Mouse (Mus musculus): Measurements from ENCODE around the gene Slc5a6. TPM values are rescaled to one million over a fixed set of nuclear protein-coding genes. Genes with fewer than 3 reads are reported as not detected.
A peak's percentile ranks its signal among the peaks of the same experiment; 100 is the strongest.

Slc5a6 gene
- total and polyA plus RNA-seq, 3 experiments, result 9.0 to 17.1 (median 10.9) TPM

DNA sequence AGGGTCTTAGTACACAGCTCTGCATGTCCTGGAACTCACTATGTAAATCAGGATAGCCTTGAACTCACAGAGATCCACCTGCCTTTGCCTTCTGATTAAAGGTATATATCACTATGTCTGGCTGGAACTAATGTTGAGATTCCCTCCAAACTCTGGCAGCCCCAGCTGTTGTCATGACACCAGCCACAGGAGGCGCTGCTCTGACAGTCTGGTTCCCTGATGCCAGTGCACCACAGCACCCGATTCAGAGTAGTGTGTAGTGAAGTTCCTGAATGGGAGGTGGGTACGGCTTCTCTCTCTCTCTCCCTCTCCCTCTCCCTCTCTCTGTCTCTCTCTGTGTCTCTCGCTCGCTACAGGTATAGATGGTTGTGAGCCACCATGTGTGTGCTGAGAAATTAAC lies 33.6 kb upstream of the Slc5a6 start:
- Histone ChIP-seq H3K9me3 (replicated peaks; ENCODE audit: low read length) (no peaks in the 10 kb centered on the region), H3K36me3 (replicated peaks in 1 of 2; ENCODE audit: control insufficient read depth in 1 of 2, insufficient read depth in 1 of 2, low read length in 1 of 2) (peaks cover 22 to 37% of the 10 kb centered on the region in 2 experiments), H3K4me1 (ENCODE audit: control insufficient read depth in 1 of 2, insufficient read depth in 2 of 2) (peaks cover 13 to 35% of the 10 kb centered on the region in 2 experiments), H3K27ac (ENCODE audit: insufficient read depth, low read depth) (no peak overlapping the region), H3K9ac (ENCODE audit: insufficient read depth, low read depth) (no peak overlapping the region), H3K79me2 (replicated peaks; ENCODE audit: control insufficient read depth, extremely low read depth, insufficient read depth, poor library complexity, severe bottlenecking) (no peaks in the 10 kb centered on the region), H3K4me3 (replicated peaks in 1 of 3; ENCODE audit: low read depth in 2 of 3, low read length in 2 of 3, poor library complexity in 1 of 3) (peak overlapping the region in 2 of 3 experiments; percentile 26 to 29), H3K4me2 (ENCODE audit: insufficient read depth, low read depth, poor library complexity, severe bottlenecking) (no peak overlapping the region), H3K27me3 (replicated peaks) (peaks cover 16% of the 10 kb centered on the region)
- TF ChIP-seq UBTF (IDR thresholded peaks at IDR 0.05; ENCODE audit: low read depth, low read length) (no peak), SMC3 (IDR thresholded peaks at IDR 0.05; ENCODE audit: low read depth, low read length) (peak; percentile 30; the same call in 1 of the 2 replicates), POLR2AphosphoS2 (IDR thresholded peaks at IDR 0.05; ENCODE audit: low read depth, low read length) (no peak; the same call in 1 of the 2 replicates), RAD21 (IDR thresholded peaks at IDR 0.05; ENCODE audit: low read depth, low read length) (peak; percentile 52), KAT2A (IDR thresholded peaks at IDR 0.05; ENCODE audit: insufficient replicate concordance, low read length) (no peak), NRF1 (IDR thresholded peaks at IDR 0.05; ENCODE audit: low read depth, low read length) (no peak), JUN (IDR thresholded peaks at IDR 0.05; ENCODE audit: insufficient read depth, low read depth, low read length) (no peak), EP300 (IDR thresholded peaks at IDR 0.05; ENCODE audit: low read length) (no peak), CTCF (conservative IDR thresholded peaks at IDR 0.05 in 1 of 2, IDR thresholded peaks at IDR 0.05 in 1 of 2; ENCODE audit: low read depth in 2 of 2, low read length in 2 of 2) (peak; percentile 75 to 81), PAX5 (IDR thresholded peaks at IDR 0.05; ENCODE audit: low read length) (no peak), NELFE (IDR thresholded peaks at IDR 0.05; ENCODE audit: low read depth, low read length) (no peak), ELF1 (IDR thresholded peaks at IDR 0.05; ENCODE audit: low read depth, low read length) (no peak)
- dilution Hi-C loops (cut with MboI; ENCODE audit: extremely low pct_ligation_motif_present, extremely low pct_unique_long_range_greater_than_20kb, low sequenced_read_pairs) (no loop called here), in situ Hi-C loops (cut with MboI; ENCODE audit: low pct_ligation_motif_present, low pct_unique_long_range_greater_than_20kb, low sequenced_read_pairs) (no loop called here)
- DNase-seq (ENCODE audit: extremely low read depth), result peak; percentile 81

DNA sequence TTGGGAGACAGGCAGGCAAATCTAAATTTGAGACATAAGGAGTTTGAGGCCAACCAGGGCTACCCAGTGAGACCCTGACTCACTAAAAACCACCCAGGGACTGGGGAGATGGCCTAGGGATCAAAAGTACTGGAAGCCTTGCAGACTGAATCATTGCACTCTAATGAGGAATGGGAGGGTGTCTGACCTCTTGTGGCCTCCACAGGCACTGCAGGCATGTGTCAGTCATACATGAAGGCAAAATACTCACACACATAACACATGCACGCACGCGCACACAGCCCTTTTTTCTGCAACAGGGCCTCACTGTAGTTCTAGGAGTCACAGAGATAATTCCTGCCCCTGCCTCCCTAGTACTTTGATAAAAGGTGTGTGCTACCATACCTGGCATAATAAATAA lies 32.7 kb upstream of the Slc5a6 start:
- Histone ChIP-seq H3K27ac (ENCODE audit: insufficient read depth, low read depth) (no peak overlapping the region), H3K79me2 (replicated peaks; ENCODE audit: control insufficient read depth, extremely low read depth, insufficient read depth, poor library complexity, severe bottlenecking) (no peaks in the 10 kb centered on the region), H3K4me3 (replicated peaks in 1 of 3; ENCODE audit: low read depth in 2 of 3, low read length in 2 of 3, poor library complexity in 1 of 3) (no peak overlapping the region), H3K4me2 (ENCODE audit: insufficient read depth, low read depth, poor library complexity, severe bottlenecking) (no peak overlapping the region), H3K36me3 (replicated peaks in 1 of 2; ENCODE audit: control insufficient read depth in 1 of 2, insufficient read depth in 1 of 2, low read length in 1 of 2) (peaks cover 31 to 47% of the 10 kb centered on the region in 2 experiments), H3K9me3 (replicated peaks; ENCODE audit: low read length) (no peaks in the 10 kb centered on the region), H3K9ac (ENCODE audit: insufficient read depth, low read depth) (no peak overlapping the region), H3K4me1 (ENCODE audit: control insufficient read depth in 1 of 2, insufficient read depth in 2 of 2) (peaks cover 13 to 29% of the 10 kb centered on the region in 2 experiments), H3K27me3 (replicated peaks) (peaks cover 8% of the 10 kb centered on the region)
- DNase-seq (ENCODE audit: extremely low read depth), result peak; percentile 63
- TF ChIP-seq ELF1 (IDR thresholded peaks at IDR 0.05; ENCODE audit: low read depth, low read length) (no peak), MYC (IDR thresholded peaks at IDR 0.05; ENCODE audit: low read depth, low read length) (0 out of 2 replicates have a peak, but pooled peaks have one; percentile 28), RCOR1 (conservative IDR thresholded peaks at IDR 0.05; ENCODE audit: low read depth, low read length) (no peak), CTCF (conservative IDR thresholded peaks at IDR 0.05 in 1 of 2, IDR thresholded peaks at IDR 0.05 in 1 of 2; ENCODE audit: low read depth in 2 of 2, low read length in 2 of 2) (peak; percentile 77 to 87), UBTF (IDR thresholded peaks at IDR 0.05; ENCODE audit: low read depth, low read length) (no peak), SMC3 (IDR thresholded peaks at IDR 0.05; ENCODE audit: low read depth, low read length) (peak; percentile 64), RAD21 (IDR thresholded peaks at IDR 0.05; ENCODE audit: low read depth, low read length) (peak; percentile 39)
- dilution Hi-C loops (cut with MboI; ENCODE audit: extremely low pct_ligation_motif_present, extremely low pct_unique_long_range_greater_than_20kb, low sequenced_read_pairs), result no loop called here
- in situ Hi-C loops (cut with MboI; ENCODE audit: low pct_ligation_motif_present, low pct_unique_long_range_greater_than_20kb, low sequenced_read_pairs), result no loop called here

Measured in CH12.LX (cell line).